Mouse (Mus musculus) liver, embryonic 14.5 days (tissue): ENCODE data around the gene Crip3.

Experiments
- CTCF ChIP-seq: IDR thresholded peaks from 2 replicates; pipeline ENCODE4 v1.5.1; 2016; ENCODE audit warnings: antibody characterized with exemption, low read depth, control low read depth
- EP300 ChIP-seq: IDR thresholded peaks from 2 replicates; pipeline ENCODE4 v1.6.1; 2016; ENCODE audit warnings: antibody characterized with exemption, low read depth

DNA sequence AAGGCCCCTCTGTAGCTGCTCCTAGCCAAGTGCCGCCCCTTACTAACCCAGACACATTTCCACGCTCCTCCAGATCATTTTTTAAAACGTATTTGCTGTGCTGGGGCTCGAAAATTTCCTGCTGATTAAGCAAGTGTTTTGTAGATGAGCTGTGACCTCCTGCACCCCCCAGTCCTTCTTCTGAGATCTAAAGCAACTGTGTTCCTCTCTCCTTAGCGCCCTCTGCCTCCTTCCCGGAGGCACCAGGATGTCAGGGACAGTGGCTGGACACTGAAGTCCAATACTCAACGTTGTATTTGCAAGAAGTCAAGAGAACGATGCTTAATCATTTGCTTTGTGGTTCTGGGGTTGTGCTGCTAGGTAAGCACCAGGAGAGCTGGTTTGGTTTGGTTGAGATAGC is 32.6 kb downstream of the Crip3 start:
- no peak for TF ChIP-seq CTCF
- TF ChIP-seq EP300: no peak
